Mouse (Mus musculus): ENCODE measurements around the gene Xlr4a. TPM values are rescaled to one million over a fixed set of nuclear protein-coding genes. Genes with fewer than 3 reads are reported as not detected.

The Xlr4a gene
- polyA plus RNA-seq, 1 experiment from 2014 or later: 1.3 TPM

DNA sequence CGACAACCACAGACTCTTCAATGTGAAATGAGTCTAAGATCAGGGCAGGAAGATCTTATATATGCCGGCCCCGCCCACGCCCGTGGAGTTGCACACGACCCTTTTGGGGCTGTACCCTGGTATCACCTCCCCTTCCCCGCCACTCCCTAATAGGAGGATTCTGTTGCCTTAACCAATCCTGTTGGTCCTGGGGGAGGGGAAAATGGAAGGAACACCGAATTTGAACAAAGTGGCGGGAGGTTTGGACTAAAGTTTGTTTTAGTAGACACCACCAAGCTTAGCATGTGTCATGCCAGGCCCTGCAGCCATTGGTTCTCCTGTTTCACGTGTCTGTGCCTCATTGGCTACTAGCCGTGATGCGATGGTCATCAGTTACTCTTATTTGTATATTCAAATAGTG is 42.6 kb downstream of the Xlr4a start:
- H3K9me3 ChIP-seq (replicated peaks): no peaks in the 10 kb centered on the region
- no peak overlapping the region for H3K27ac ChIP-seq
- peaks cover 7% of the 10 kb centered on the region for H3K27me3 ChIP-seq (replicated peaks)
- no peaks in the 10 kb centered on the region for H3K36me3 ChIP-seq
- H3K4me2 ChIP-seq: no peak overlapping the region
- H3K4me3 ChIP-seq: no peak overlapping the region
- ATAC-seq: no peak
- 63% methylated on average over 12 of the region's 12 CpGs for WGBS (ENCODE audit: insufficient replicate concordance)
- H3K9ac ChIP-seq: no peak overlapping the region
- H3K4me1 ChIP-seq: no peaks in the 10 kb centered on the region

GRCm38 (mm10) chrX:73038831-73039230 is 43.4 kb downstream of the Xlr4a start:
- no peak for ATAC-seq
- Histone ChIP-seq H3K27me3 (replicated peaks) (peaks cover 7% of the 10 kb centered on the region), H3K4me2 (no peak overlapping the region), H3K36me3 (no peaks in the 10 kb centered on the region), H3K4me1 (no peaks in the 10 kb centered on the region), H3K9ac (no peak overlapping the region), H3K27ac (no peak overlapping the region), H3K4me3 (no peak overlapping the region), H3K9me3 (replicated peaks) (no peaks in the 10 kb centered on the region)
- 60% methylated on average over 8 of the region's 8 CpGs for WGBS (ENCODE audit: insufficient replicate concordance)

DNA sequence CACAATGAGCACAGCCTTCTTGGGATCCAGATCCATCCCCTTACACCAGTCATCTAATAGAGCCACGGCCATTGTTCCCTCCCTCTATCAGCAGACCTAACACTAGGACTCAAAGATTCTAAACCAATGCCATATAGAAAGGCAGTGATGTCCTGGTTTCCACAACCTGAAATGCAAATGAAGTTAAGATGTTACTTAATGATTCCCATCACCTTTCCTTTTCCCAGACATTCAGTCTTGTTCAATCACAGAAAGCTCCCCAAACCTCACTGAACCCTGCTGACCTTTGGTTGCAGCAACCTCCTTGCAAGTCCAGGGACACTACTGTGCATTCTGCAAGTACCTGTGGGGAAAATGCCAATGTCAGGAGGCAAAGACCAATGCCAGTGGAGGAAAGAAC is 45.3 kb downstream of the Xlr4a start, which contains the start of gene Pnma5:
Pnma5 (minus strand) TSS at position 101 of the 400 bp plus-strand sequence.
- H3K27me3 ChIP-seq (replicated peaks): peaks cover 11% of the 10 kb centered on the region
- no peak within 1 kb of the TSS for H3K4me2 ChIP-seq
- 35% methylated on average over 1 of the region's 1 CpGs for WGBS (ENCODE audit: insufficient replicate concordance)
- H3K4me3 ChIP-seq: no peak within 1 kb of the TSS
- no peak for ATAC-seq
- no peak within 1 kb of the TSS for H3K9ac ChIP-seq
- H3K9me3 ChIP-seq (replicated peaks): no peaks in the 10 kb centered on the region
- H3K36me3 ChIP-seq: no peaks in the 10 kb centered on the region
- no peak within 1 kb of the TSS for H3K27ac ChIP-seq
- no peaks in the 10 kb centered on the region for H3K4me1 ChIP-seq

Other genes with a start within 250 kb of the Xlr4a start
- 41.1 and 45.9 TPM in 2 replicates for gene Cetn2, start 164.1 kb downstream of the Xlr4a start, polyA plus RNA-seq (2016; fragmentation: Nextera tagmentation; extraction: Ambion mirVana)
- gene Nsdhl, start 163.9 kb downstream of the Xlr4a start, polyA plus RNA-seq (2016; fragmentation: Nextera tagmentation; extraction: Ambion mirVana): 21.0 and 24.4 TPM in 2 replicates
- 1.2 and 1.5 TPM in 2 replicates for gene Zfp185, start 95.1 kb downstream of the Xlr4a start, polyA plus RNA-seq (2016; fragmentation: Nextera tagmentation; extraction: Ambion mirVana)
- gene Pnma5, start 45.4 kb downstream of the Xlr4a start, polyA plus RNA-seq (2016; fragmentation: Nextera tagmentation; extraction: Ambion mirVana): not detected in 2 replicates
- gene Pnma3, start 17.7 kb downstream of the Xlr4a start, polyA plus RNA-seq (2016; fragmentation: Nextera tagmentation; extraction: Ambion mirVana): not detected in 2 replicates
- gene Xlr3a, start 14.6 kb upstream of the Xlr4a start, polyA plus RNA-seq (2016; fragmentation: Nextera tagmentation; extraction: Ambion mirVana): 1.6 and 2.4 TPM in 2 replicates
- 0.07 TPM in 1 of 2 replicates, not detected in the other for gene Gm14685, start 34.6 kb upstream of the Xlr4a start, polyA plus RNA-seq (2016; fragmentation: Nextera tagmentation; extraction: Ambion mirVana)
- not detected in 2 replicates for gene Xlr5b, start 66.3 kb upstream of the Xlr4a start, polyA plus RNA-seq (2016; fragmentation: Nextera tagmentation; extraction: Ambion mirVana)
- 0.12 TPM in 1 of 2 replicates, not detected in the other for gene DXBay18, start 67.0 kb upstream of the Xlr4a start, polyA plus RNA-seq (2016; fragmentation: Nextera tagmentation; extraction: Ambion mirVana)
- not detected in 2 replicates for gene Spin2d, start 94.5 kb upstream of the Xlr4a start, polyA plus RNA-seq (2016; fragmentation: Nextera tagmentation; extraction: Ambion mirVana)
- gene Xlr3b, start 109.7 kb upstream of the Xlr4a start, polyA plus RNA-seq (2016; fragmentation: Nextera tagmentation; extraction: Ambion mirVana): 2.9 and 3.4 TPM in 2 replicates
- 2.1 and 2.5 TPM in 2 replicates for gene Xlr4b, start 131.9 kb upstream of the Xlr4a start, polyA plus RNA-seq (2016; fragmentation: Nextera tagmentation; extraction: Ambion mirVana)
- 4.4 and 4.7 TPM in 2 replicates for gene F8a, start 145.8 kb upstream of the Xlr4a start, polyA plus RNA-seq (2016; fragmentation: Nextera tagmentation; extraction: Ambion mirVana)
- gene Xlr4c, start 160.7 kb upstream of the Xlr4a start, polyA plus RNA-seq (2016; fragmentation: Nextera tagmentation; extraction: Ambion mirVana): 0.50 and 0.51 TPM in 2 replicates
- gene Xlr3c, start 182.9 kb upstream of the Xlr4a start, polyA plus RNA-seq (2016; fragmentation: Nextera tagmentation; extraction: Ambion mirVana): not detected in 2 replicates
- not detected in 2 replicates for gene Xlr5a, start 210.5 kb upstream of the Xlr4a start, polyA plus RNA-seq (2016; fragmentation: Nextera tagmentation; extraction: Ambion mirVana)
- not detected in 2 replicates for gene Xlr5c, start 210.5 kb upstream of the Xlr4a start, polyA plus RNA-seq (2016; fragmentation: Nextera tagmentation; extraction: Ambion mirVana)